Mouse (Mus musculus): Measurements from ENCODE around the gene 1600002K03Rik.

GRCm38 (mm10) chr10:80140666-80141035, 32.1 kb upstream of the 1600002K03Rik start, which contains the start of gene Cbarp:
- no peak for TF ChIP-seq CTCF (IDR thresholded peaks at IDR 0.05; ENCODE audit: control insufficient read depth, insufficient read depth, low read length)
- no peak for TF ChIP-seq POLR2A (IDR thresholded peaks at IDR 0.05; ENCODE audit: borderline replicate concordance, control insufficient read depth, low read depth, low read length)
